Mouse (Mus musculus) liver, embryonic 15.5 days (tissue): Measurements from ENCODE around the gene Ehmt2. TPM values are rescaled to one million over a fixed set of nuclear protein-coding genes. Genes with fewer than 3 reads are reported as not detected.
A peak's percentile ranks its signal among the peaks of the same experiment; 100 is the strongest.
"Not testable (repeated sequence)": the region's sequence is repeated elsewhere in the genome, so short reads cannot be mapped to it uniquely, and the experiment has no call there.

Experiments used
- ATAC-seq: fragments of 200-750 bp; cut with Nextera tagmentation; 2 replicates; pipeline ENCODE4 v1.8.0; 2017; ENCODE audit warnings: moderate number of reproducible peaks, mild to moderate bottlenecking, moderate library complexity; ENCODE audit not compliant: insufficient read depth
- H3K27ac ChIP-seq: fragments of 300-500 bp; sonication (generic); replicated peaks from 2 replicates; pipeline ENCODE4 v1.5.1; 2015; ENCODE audit warnings: mild to moderate bottlenecking, inconsistent platforms
- H3K27me3 ChIP-seq: fragments of 300-500 bp; sonication (generic); 2 replicates; pipeline ENCODE4 v1.6.1; 2015; ENCODE audit warnings: mild to moderate bottlenecking, inconsistent platforms
- H3K36me3 ChIP-seq: fragments of 300-500 bp; sonication (generic); replicated peaks from 2 replicates; pipeline ENCODE4 v1.6.1; 2015; ENCODE audit warnings: moderate library complexity, mild to moderate bottlenecking, inconsistent platforms
- H3K4me1 ChIP-seq: fragments of 300-500 bp; sonication (generic); replicated peaks from 2 replicates; pipeline ENCODE4 v1.6.1; 2015; ENCODE audit warnings: inconsistent platforms
- H3K4me2 ChIP-seq: fragments of 300-500 bp; sonication (generic); 2 replicates; pipeline ENCODE4 v1.6.1; 2015; ENCODE audit warnings: moderate library complexity, mild to moderate bottlenecking, inconsistent platforms
- H3K4me3 ChIP-seq: fragments of 300-500 bp; sonication (generic); replicated peaks from 2 replicates; pipeline ENCODE4 v1.5.1; 2015; ENCODE audit warnings: mild to moderate bottlenecking, inconsistent platforms
- H3K9ac ChIP-seq: fragments of 300-500 bp; sonication (generic); 2 replicates; pipeline ENCODE4 v1.6.1; 2015; ENCODE audit warnings: moderate library complexity, mild to moderate bottlenecking, inconsistent platforms
- H3K9me3 ChIP-seq: fragments of 300-500 bp; sonication (generic); replicated peaks from 2 replicates; pipeline ENCODE4 v1.6.1; 2016; ENCODE audit warnings: inconsistent platforms
- WGBS: fragments of 180-500 bp; shearing (Covaris S2); methylation state at CpG from one replicate; pipeline ENCODE4 v1.1.7; 2015; ENCODE audit warnings: mixed read lengths; ENCODE audit not compliant: insufficient replicate concordance; 5-methylcytosine and 5-hydroxymethylcytosine counted together
- polyA plus RNA-seq: library from polyadenylated mRNA; unstranded; fragments of >200 nt; fragmentation: Nextera tagmentation; extraction: Ambion mirVana; gene quantifications from 2 replicates; pipeline ENCODE4 v1.2.1, GENCODE M21; 2015

The Ehmt2 gene
- polyA plus RNA-seq, 1 experiment from 2014 or later, result 14.6 TPM

- H3K4me1 ChIP-seq, result peaks cover 46% of the 10 kb centered on the region
- H3K27me3 ChIP-seq, result not testable (repeated sequence)
Measured at GRCm38 (mm10) chr17:34901948-34902347, 3.7 kb downstream of the Ehmt2 start.

GRCm38 (mm10) chr17:34902895-34903294, 4.6 kb downstream of the Ehmt2 start:
- Histone ChIP-seq H3K27me3 (no peaks in the 10 kb centered on the region), H3K9me3 (no peaks in the 10 kb centered on the region), H3K27ac (no peak overlapping the region), H3K4me2 (no peak overlapping the region), H3K4me3 (no peak overlapping the region), H3K4me1 (peaks cover 36% of the 10 kb centered on the region), H3K9ac (no peak overlapping the region), H3K36me3 (peaks cover 54% of the 10 kb centered on the region)
- 82% methylated on average over 9 of the region's 9 CpGs for WGBS
- ATAC-seq, result no peak

More at GRCm38 (mm10) chr17:34901948-34902347, 3.7 kb downstream of the Ehmt2 start:
- not testable (repeated sequence) for H3K27ac ChIP-seq, H3K9me3 ChIP-seq, H3K4me2 ChIP-seq, H3K4me3 ChIP-seq, H3K9ac ChIP-seq, ATAC-seq
- 70% methylated on average over 9 of the region's 10 CpGs for WGBS
- peaks cover 45% of the 10 kb centered on the region for H3K36me3 ChIP-seq

- no peak overlapping the region for H3K4me2 ChIP-seq
- no peak for ATAC-seq
- no peaks in the 10 kb centered on the region for H3K27me3 ChIP-seq
- no peak overlapping the region for H3K9ac ChIP-seq
- H3K4me1 ChIP-seq, result peaks cover 31% of the 10 kb centered on the region
- WGBS, result 79% methylated on average over 10 of the region's 10 CpGs
- peaks cover 77% of the 10 kb centered on the region for H3K36me3 ChIP-seq
- H3K27ac ChIP-seq, result no peak overlapping the region
- no peaks in the 10 kb centered on the region for H3K9me3 ChIP-seq
- H3K4me3 ChIP-seq, result no peak overlapping the region
Measured at GRCm38 (mm10) chr17:34910982-34911381, 12.7 kb downstream of the Ehmt2 start.

- no peak overlapping the region for H3K4me3 ChIP-seq
- peaks cover 67% of the 10 kb centered on the region for H3K36me3 ChIP-seq
- 34% methylated on average over 5 of the region's 5 CpGs for WGBS
- H3K9ac ChIP-seq, result no peak overlapping the region
- peak; percentile 38; the same call in 1 of the 2 replicates for ATAC-seq
- H3K9me3 ChIP-seq, result no peaks in the 10 kb centered on the region
- peaks cover 31% of the 10 kb centered on the region for H3K4me1 ChIP-seq
- no peak overlapping the region for H3K4me2 ChIP-seq
- H3K27me3 ChIP-seq, result no peaks in the 10 kb centered on the region
- H3K27ac ChIP-seq, result no peak overlapping the region
Measured at GRCm38 (mm10) chr17:34911945-34912351, 13.7 kb downstream of the Ehmt2 start.

GRCm38 (mm10) chr17:34913930-34914665, 15.8 kb downstream of the Ehmt2 start, which contains the start of gene Slc44a4:
Slc44a4 (plus strand) TSS chr17:34914466.
- Histone ChIP-seq H3K36me3 (peaks cover 45% of the 10 kb centered on the region), H3K4me2 (peak within 1 kb of the TSS; percentile 25), H3K27me3 (no peaks in the 10 kb centered on the region), H3K9ac (no peak within 1 kb of the TSS; the same call in 1 of the 2 replicates), H3K4me3 (peak within 1 kb of the TSS; percentile 5; the same call in 1 of the 2 replicates), H3K9me3 (no peaks in the 10 kb centered on the region), H3K4me1 (peaks cover 31% of the 10 kb centered on the region), H3K27ac (no peak within 1 kb of the TSS)
- no peak for ATAC-seq
- WGBS, result 50% methylated on average over 18 of the region's 18 CpGs

- peak; percentile 56 for ATAC-seq
- Histone ChIP-seq H3K9me3 (no peaks in the 10 kb centered on the region), H3K4me2 (peak overlapping the region; percentile 25), H3K4me1 (peaks cover 23% of the 10 kb centered on the region), H3K9ac (no peak overlapping the region; the same call in 1 of the 2 replicates), H3K4me3 (no peak overlapping the region), H3K36me3 (peaks cover 34% of the 10 kb centered on the region), H3K27me3 (no peaks in the 10 kb centered on the region), H3K27ac (no peak overlapping the region)
- whole genome bisulfite sequencing, result 8% methylated on average over 11 of the region's 11 CpGs
Measured at GRCm38 (mm10) chr17:34915410-34915831, 17.2 kb downstream of the Ehmt2 start.

GRCm38 (mm10) chr17:34916316-34916715, 18.0 kb downstream of the Ehmt2 start:
- no peak overlapping the region for H3K27ac ChIP-seq
- 71% methylated on average over 5 of the region's 5 CpGs for WGBS
- no peak overlapping the region for H3K4me2 ChIP-seq

GRCm38 (mm10) chr17:34917188-34917587, 18.9 kb downstream of the Ehmt2 start:
- no peaks in the 10 kb centered on the region for H3K27me3 ChIP-seq
- H3K9ac ChIP-seq, result no peak overlapping the region
- peaks cover 16% of the 10 kb centered on the region for H3K36me3 ChIP-seq
- no peak overlapping the region for H3K27ac ChIP-seq
- H3K9me3 ChIP-seq, result no peaks in the 10 kb centered on the region
- WGBS, result 58% methylated on average over 9 of the region's 9 CpGs
- ATAC-seq, result no peak
- peaks cover 13% of the 10 kb centered on the region for H3K4me1 ChIP-seq
- no peak overlapping the region for H3K4me2 ChIP-seq
- no peak overlapping the region for H3K4me3 ChIP-seq

More at GRCm38 (mm10) chr17:34916316-34916715, 18.0 kb downstream of the Ehmt2 start:
- Histone ChIP-seq H3K36me3 (peaks cover 25% of the 10 kb centered on the region), H3K4me3 (no peak overlapping the region), H3K27me3 (no peaks in the 10 kb centered on the region), H3K4me1 (peaks cover 14% of the 10 kb centered on the region), H3K9me3 (no peaks in the 10 kb centered on the region), H3K9ac (no peak overlapping the region)
- ATAC-seq, result no peak

- Histone ChIP-seq H3K4me2 (no peak overlapping the region), H3K9me3 (no peaks in the 10 kb centered on the region), H3K4me3 (no peak overlapping the region), H3K36me3 (no peaks in the 10 kb centered on the region), H3K9ac (no peak overlapping the region), H3K4me1 (peaks cover 11% of the 10 kb centered on the region), H3K27ac (no peak overlapping the region), H3K27me3 (no peaks in the 10 kb centered on the region)
- 38% methylated on average over 6 of the region's 6 CpGs for WGBS
- ATAC-seq, result no peak
Measured at GRCm38 (mm10) chr17:34922939-34923338, 24.7 kb downstream of the Ehmt2 start.

- ATAC-seq, result no peak
- Histone ChIP-seq H3K27ac (no peak overlapping the region), H3K4me1 (peaks cover 11% of the 10 kb centered on the region), H3K4me2 (no peak overlapping the region), H3K4me3 (no peak overlapping the region), H3K36me3 (no peaks in the 10 kb centered on the region), H3K9me3 (no peaks in the 10 kb centered on the region), H3K9ac (no peak overlapping the region), H3K27me3 (no peaks in the 10 kb centered on the region)
- WGBS, result 51% methylated on average over 5 of the region's 5 CpGs
Measured at GRCm38 (mm10) chr17:34924258-34924657, 26.0 kb downstream of the Ehmt2 start.

- Histone ChIP-seq H3K4me3 (no peak overlapping the region), H3K27ac (no peak overlapping the region), H3K36me3 (no peaks in the 10 kb centered on the region), H3K9me3 (no peaks in the 10 kb centered on the region), H3K9ac (no peak overlapping the region), H3K27me3 (no peaks in the 10 kb centered on the region), H3K4me1 (peaks cover 33% of the 10 kb centered on the region), H3K4me2 (no peak overlapping the region)
- WGBS, result 70% methylated on average over 18 of the region's 18 CpGs
- ATAC-seq, result no peak
Measured at GRCm38 (mm10) chr17:34927306-34928019, 29.2 kb downstream of the Ehmt2 start.
